Mouse (Mus musculus) heart, adult 18-20 months (tissue): ENCODE measurements at regions not wholly inside any gene's neighbourhood (a gene's known extent, or its start where the extent isn't known, plus 50 kb on each side); places are given as distances from the start of the nearest gene placed in this dataset.

Experiments used
- DNase-seq, 2 experiments: peaks; one replicate each; pipeline ENCODE4 v3.0.0; 2021 to 2022; ENCODE audit warnings: mixed read lengths in 1 of 2

- DNase-seq = no peak
Observed at GRCm38 (mm10) chr3:138662625-138663024, 79.4 kb upstream of the Tspan5 start.

- no peak for DNase-seq
Observed at GRCm38 (mm10) chr3:138668394-138669092, 73.5 kb upstream of the Tspan5 start.

DNA sequence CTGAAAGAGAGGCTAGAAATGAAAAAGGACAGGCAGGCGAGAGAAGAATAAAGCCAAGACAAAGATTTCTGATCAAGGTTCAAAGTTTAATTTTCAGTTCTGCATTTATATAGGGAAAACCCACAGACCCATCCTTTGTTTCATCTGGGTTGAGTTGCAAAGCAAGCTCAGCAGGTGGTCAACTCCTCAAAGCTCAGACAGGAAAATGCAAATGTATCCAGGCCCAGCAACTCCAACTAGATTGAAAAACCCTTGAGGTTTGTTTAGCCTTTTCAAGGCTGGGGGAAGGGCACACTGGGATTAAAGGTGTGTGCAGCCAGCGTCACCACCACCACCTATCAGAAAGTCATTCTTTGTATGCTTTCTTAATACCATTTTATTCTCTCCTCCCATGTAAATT, 66.1 kb upstream of the Tspan5 start:
- no peak for DNase-seq

- DNase-seq = no peak
Observed at GRCm38 (mm10) chr3:138678351-138678750, 63.6 kb upstream of the Tspan5 start.

GRCm38 (mm10) chr3:138686636-138687230, 55.3 kb upstream of the Tspan5 start:
- DNase-seq = no peak

DNA sequence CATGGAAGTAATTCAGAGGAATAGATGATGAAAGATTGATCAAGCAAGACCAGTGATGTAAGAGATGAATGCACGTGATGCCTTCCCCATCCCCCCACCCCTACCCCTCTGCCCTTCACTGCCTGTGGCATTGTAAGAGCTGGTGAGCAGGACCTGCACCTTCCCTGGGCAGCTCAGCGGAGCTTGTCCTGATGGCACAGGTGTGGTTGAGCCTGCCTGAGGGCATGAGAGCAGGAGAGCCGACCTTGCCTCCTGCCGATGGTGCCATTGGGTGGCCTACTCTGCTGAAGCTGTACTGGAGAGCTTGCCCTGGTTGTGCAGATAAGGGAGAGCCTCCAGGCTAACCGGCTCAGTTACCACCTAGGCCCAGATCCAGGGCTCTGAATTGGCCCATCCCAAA, 53.4 kb upstream of the Tspan5 start:
- no peak for DNase-seq
